Mouse (Mus musculus): ENCODE data around the gene Hbs1l. TPM values are rescaled to one million over a fixed set of nuclear protein-coding genes. Genes with fewer than 3 reads are reported as not detected.

The Hbs1l gene
- total and polyA plus RNA-seq, 3 experiments, result 103 to 115 TPM; not detected in 1

GRCm38 (mm10) chr10:21320601-21321000 is 24.8 kb downstream of the Hbs1l start:
- no peak for TF ChIP-seq TCF12 (IDR thresholded peaks at IDR 0.05; ENCODE audit: low read depth, low read length)
- no peak for TF ChIP-seq POLR2A (IDR thresholded peaks at IDR 0.05; ENCODE audit: control insufficient read depth in 1 of 2, insufficient read depth in 1 of 2, low read depth in 1 of 2, low read length in 2 of 2, poor library complexity in 1 of 2)
- TF ChIP-seq MEF2A (IDR thresholded peaks at IDR 0.05; ENCODE audit: extremely low read depth, insufficient replicate concordance, low read depth, low read length, poor library complexity, severe bottlenecking), result no peak
- TF ChIP-seq ZNF384 (IDR thresholded peaks at IDR 0.05; ENCODE audit: low read depth, low read length), result no peak
- no peak for TF ChIP-seq CHD2 (IDR thresholded peaks at IDR 0.05; ENCODE audit: low read length)
- TF ChIP-seq USF1 (IDR thresholded peaks at IDR 0.05; ENCODE audit: low read depth, low read length), result no peak
- TF ChIP-seq RAD21 (IDR thresholded peaks at IDR 0.05; ENCODE audit: low read depth, low read length), result no peak
- Histone ChIP-seq H3K27me3 (ENCODE audit: control insufficient read depth in 1 of 2, insufficient read depth in 2 of 2, low read length in 2 of 2) (no peaks in the 10 kb centered on the region), H3K27ac (ENCODE audit: control insufficient read depth, low read depth, low read length) (no peak overlapping the region), H3K9me3 (replicated peaks; ENCODE audit: insufficient read depth, low read length) (no peaks in the 10 kb centered on the region), H3K79me2 (ENCODE audit: control insufficient read depth, insufficient read depth, low read length, poor library complexity) (0 out of 2 replicates have a peak, but pooled peaks cover 4% of the 10 kb centered on the region), H3K4me1 (ENCODE audit: control insufficient read depth in 1 of 2, insufficient read depth in 2 of 2, low read length in 2 of 2) (no peaks in the 10 kb centered on the region; a peak in 1 of 4 replicates), H3K36me3 (ENCODE audit: control insufficient read depth in 1 of 2, insufficient read depth in 2 of 2, low read length in 2 of 2) (peaks cover 3 to 18% of the 10 kb centered on the region in 2 experiments; a peak in 3 of 4 replicates), H3K9ac (ENCODE audit: control insufficient read depth, low read depth, low read length, poor library complexity, severe bottlenecking) (no peak overlapping the region), H3K4me3 (ENCODE audit: control insufficient read depth in 1 of 2, insufficient read depth in 1 of 2, low read depth in 2 of 2, low read length in 2 of 2) (no peak overlapping the region)
- no peak for DNase-seq (ENCODE audit: low read depth, low spot score)

- Histone ChIP-seq H3K4me1 (ENCODE audit: control insufficient read depth in 1 of 2, insufficient read depth in 2 of 2, low read length in 2 of 2) (no peaks in the 10 kb centered on the region; a peak in 1 of 4 replicates), H3K9me3 (replicated peaks; ENCODE audit: insufficient read depth, low read length) (no peaks in the 10 kb centered on the region), H3K27me3 (ENCODE audit: control insufficient read depth in 1 of 2, insufficient read depth in 2 of 2, low read length in 2 of 2) (no peaks in the 10 kb centered on the region), H3K4me3 (ENCODE audit: control insufficient read depth in 1 of 2, insufficient read depth in 1 of 2, low read depth in 2 of 2, low read length in 2 of 2) (no peak overlapping the region), H3K27ac (ENCODE audit: control insufficient read depth, low read depth, low read length) (no peak overlapping the region), H3K79me2 (ENCODE audit: control insufficient read depth, insufficient read depth, low read length, poor library complexity) (no peaks in the 10 kb centered on the region), H3K9ac (ENCODE audit: control insufficient read depth, low read depth, low read length, poor library complexity, severe bottlenecking) (no peak overlapping the region), H3K36me3 (ENCODE audit: control insufficient read depth in 1 of 2, insufficient read depth in 2 of 2, low read length in 2 of 2) (peaks cover 3 to 18% of the 10 kb centered on the region in 2 experiments; a peak in 3 of 4 replicates)
- TF ChIP-seq KAT2A (conservative IDR thresholded peaks at IDR 0.05; ENCODE audit: low read depth, low read length) (no peak), MXI1 (IDR thresholded peaks at IDR 0.05; ENCODE audit: low read depth, low read length) (no peak), NRF1 (IDR thresholded peaks at IDR 0.05; ENCODE audit: insufficient read depth, low read depth, low read length, poor library complexity, severe bottlenecking) (no peak), MYB (IDR thresholded peaks at IDR 0.05; ENCODE audit: low read depth, low read length) (no peak), SIN3A (IDR thresholded peaks at IDR 0.05; ENCODE audit: low read length) (no peak), CHD2 (IDR thresholded peaks at IDR 0.05; ENCODE audit: low read length) (no peak), TCF12 (IDR thresholded peaks at IDR 0.05; ENCODE audit: low read depth, low read length) (no peak), USF1 (IDR thresholded peaks at IDR 0.05; ENCODE audit: low read depth, low read length) (no peak), ZMIZ1 (IDR thresholded peaks at IDR 0.05; ENCODE audit: low read depth, low read length) (no peak), GABPA (IDR thresholded peaks at IDR 0.05; ENCODE audit: low read depth, low read length) (no peak)
- DNase-seq (ENCODE audit: low read depth, low spot score), result no peak
Observed at GRCm38 (mm10) chr10:21326352-21326751, 30.6 kb downstream of the Hbs1l start.

Data from MEL (cell line).